Mouse (Mus musculus): Measurements from ENCODE around the gene Dcaf4. TPM values are rescaled to one million over a fixed set of nuclear protein-coding genes. Genes with fewer than 3 reads are reported as not detected.

The Dcaf4 gene
- total RNA-seq, 1 experiment = 49.8 TPM

DNA sequence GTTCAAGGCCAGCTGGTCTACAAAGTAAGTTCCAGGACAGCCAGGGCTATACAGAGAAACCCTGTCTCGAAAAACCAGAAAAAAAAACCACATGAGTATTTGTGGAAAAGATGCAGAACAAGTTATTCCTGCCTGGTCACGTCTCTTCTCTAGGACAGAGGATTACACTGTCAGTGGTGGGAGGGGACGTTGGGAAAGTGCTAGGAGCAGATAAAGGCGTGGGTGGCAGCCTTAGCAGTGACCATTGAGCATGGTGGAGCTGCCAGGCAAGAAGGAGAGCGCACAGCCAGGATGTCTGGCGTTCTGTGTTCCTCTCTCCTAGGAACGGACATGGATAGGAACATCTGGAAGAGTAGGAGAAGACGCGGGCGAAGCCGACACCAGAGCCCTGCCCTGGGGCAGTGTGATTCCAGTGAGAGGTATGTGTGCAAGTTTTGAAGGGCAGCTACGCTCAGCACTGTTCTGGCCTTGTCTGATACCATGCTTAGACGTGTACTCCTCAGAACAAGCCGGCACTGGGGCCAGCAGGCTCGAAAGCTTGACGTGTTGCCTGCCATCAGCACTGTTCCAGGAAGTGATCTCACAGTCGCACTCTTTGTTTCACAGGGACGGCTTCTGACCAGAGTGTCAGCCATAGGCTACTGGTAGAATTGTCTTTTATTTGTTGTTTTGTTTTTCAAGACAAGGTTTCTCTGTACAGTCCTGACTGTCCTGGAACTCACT is 5.7 kb downstream of the Dcaf4 start:
- Histone ChIP-seq H3K27ac (ENCODE audit: insufficient read depth, low read depth, low read length, poor library complexity, severe bottlenecking) (peak overlapping the region; percentile 4; the same call in 1 of the 2 replicates), H3K4me3 (ENCODE audit: insufficient read depth in 1 of 2, low read depth in 1 of 2, low read length in 2 of 2, poor library complexity in 1 of 2, severe bottlenecking in 1 of 2) (peak overlapping the region; percentile 14 to 22; a peak in 3 of 4 replicates), H3K36me3 (ENCODE audit: control insufficient read depth, insufficient read depth, low read length, poor library complexity, severe bottlenecking) (peaks cover 17% of the 10 kb centered on the region), H3K9me3 (ENCODE audit: control insufficient read depth, insufficient read depth, low read depth, low read length) (no peaks in the 10 kb centered on the region), H3K4me1 (ENCODE audit: control insufficient read depth in 2 of 2, insufficient read depth in 2 of 2, low read length in 2 of 2, poor library complexity in 1 of 2) (peaks cover 0 to 26% of the 10 kb centered on the region in 2 experiments; a peak in 3 of 4 replicates), H3K9ac (ENCODE audit: insufficient read depth, low read depth, low read length, poor library complexity, severe bottlenecking) (peak overlapping the region; percentile 57)
- DNase-seq (ENCODE audit: low read depth, low spot score) = no peak
- TF ChIP-seq CHD2 (IDR thresholded peaks at IDR 0.05; ENCODE audit: low read depth, low read length) = no peak
- TF ChIP-seq HCFC1 (IDR thresholded peaks at IDR 0.05; ENCODE audit: borderline replicate concordance, insufficient read depth, low read length) = no peak
- no peak for TF ChIP-seq ZNF384 (IDR thresholded peaks at IDR 0.05; ENCODE audit: low read depth, low read length)
- no peak for TF ChIP-seq ZC3H11A (IDR thresholded peaks at IDR 0.05; ENCODE audit: borderline replicate concordance, low read depth, low read length)
- no peak for TF ChIP-seq MAFK (IDR thresholded peaks at IDR 0.05; ENCODE audit: insufficient read depth, low read depth, low read length)
- in situ Hi-C loops (cut with MboI; ENCODE audit: low sequenced_read_pairs in 2 of 2, unreplicated experiment in 2 of 2) = no loop called here

DNA sequence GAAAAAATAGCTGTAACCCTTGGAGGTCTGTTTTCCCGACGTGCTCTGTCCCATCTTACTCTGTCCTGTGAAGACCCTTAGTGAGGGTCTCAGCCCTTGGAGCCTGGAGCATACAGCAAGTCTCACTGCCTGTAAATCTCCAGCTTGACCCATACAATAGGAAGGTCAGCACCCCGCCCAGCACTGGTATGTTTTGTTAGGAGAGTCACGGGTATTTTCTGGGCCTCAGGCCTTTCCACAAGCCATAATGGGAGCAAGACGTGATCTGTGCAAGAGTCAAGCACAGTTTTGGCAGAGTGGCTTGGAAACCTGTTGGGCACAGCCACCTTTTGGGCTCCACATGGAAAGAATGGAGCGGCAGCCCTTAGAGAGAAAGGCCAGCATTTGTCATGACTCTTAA is 7.5 kb downstream of the Dcaf4 start:
- 0 out of 4 replicates have a peak overlapping the region, but pooled peaks of 1 of the 2 experiments have one; percentile 13 for H3K4me3 ChIP-seq (ENCODE audit: insufficient read depth in 1 of 2, low read depth in 1 of 2, low read length in 2 of 2, poor library complexity in 1 of 2, severe bottlenecking in 1 of 2)
- H3K9ac ChIP-seq (ENCODE audit: insufficient read depth, low read depth, low read length, poor library complexity, severe bottlenecking) = peak overlapping the region; percentile 24; the same call in 1 of the 2 replicates
- in situ Hi-C loops (cut with MboI; ENCODE audit: low sequenced_read_pairs in 2 of 2, unreplicated experiment in 2 of 2) = no loop called here
- no peak for TF ChIP-seq MAFK (IDR thresholded peaks at IDR 0.05; ENCODE audit: insufficient read depth, low read depth, low read length)
- no peak for TF ChIP-seq ZC3H11A (IDR thresholded peaks at IDR 0.05; ENCODE audit: borderline replicate concordance, low read depth, low read length)
- no peak for TF ChIP-seq HCFC1 (IDR thresholded peaks at IDR 0.05; ENCODE audit: borderline replicate concordance, insufficient read depth, low read length)
- no peak for TF ChIP-seq ZNF384 (IDR thresholded peaks at IDR 0.05; ENCODE audit: low read depth, low read length)
- TF ChIP-seq CHD2 (IDR thresholded peaks at IDR 0.05; ENCODE audit: low read depth, low read length) = no peak
- peaks cover 0 to 21% of the 10 kb centered on the region in 2 experiments; a peak in 3 of 4 replicates for H3K4me1 ChIP-seq (ENCODE audit: control insufficient read depth in 2 of 2, insufficient read depth in 2 of 2, low read length in 2 of 2, poor library complexity in 1 of 2)
- DNase-seq (ENCODE audit: low read depth, low spot score) = no peak
- H3K27ac ChIP-seq (ENCODE audit: insufficient read depth, low read depth, low read length, poor library complexity, severe bottlenecking) = no peak overlapping the region
- H3K9me3 ChIP-seq (ENCODE audit: control insufficient read depth, insufficient read depth, low read depth, low read length) = no peaks in the 10 kb centered on the region
- peaks cover 30% of the 10 kb centered on the region for H3K36me3 ChIP-seq (ENCODE audit: control insufficient read depth, insufficient read depth, low read length, poor library complexity, severe bottlenecking)

- no peak for TF ChIP-seq CHD2 (IDR thresholded peaks at IDR 0.05; ENCODE audit: low read depth, low read length)
- TF ChIP-seq HCFC1 (IDR thresholded peaks at IDR 0.05; ENCODE audit: borderline replicate concordance, insufficient read depth, low read length) = no peak
- no peak for TF ChIP-seq ZNF384 (IDR thresholded peaks at IDR 0.05; ENCODE audit: low read depth, low read length)
- no peak for TF ChIP-seq ZC3H11A (IDR thresholded peaks at IDR 0.05; ENCODE audit: borderline replicate concordance, low read depth, low read length)
- TF ChIP-seq MAFK (IDR thresholded peaks at IDR 0.05; ENCODE audit: insufficient read depth, low read depth, low read length) = no peak
Measured at GRCm38 (mm10) chr12:83528665-83529064, 8.4 kb downstream of the Dcaf4 start.

DNA sequence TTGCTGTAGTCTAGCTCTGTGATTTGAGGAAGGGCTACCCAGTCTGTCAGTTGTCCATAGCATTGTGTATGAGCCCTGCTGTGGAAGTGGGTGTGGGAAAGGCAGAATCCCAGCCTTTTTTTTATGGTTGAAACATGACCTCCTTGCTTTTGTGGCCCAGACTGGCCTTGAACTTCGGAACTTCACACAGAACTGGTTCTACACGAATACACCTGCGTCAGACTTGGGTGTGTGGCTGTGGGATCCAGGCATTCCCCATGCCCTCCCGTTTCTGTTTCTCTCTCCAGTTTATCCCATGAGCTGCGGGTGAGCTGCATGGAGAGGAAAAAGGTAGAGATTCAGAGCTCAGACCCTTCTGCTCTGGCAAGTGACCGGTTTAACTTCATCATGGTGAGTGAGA is 11.7 kb downstream of the Dcaf4 start:
- H3K9ac ChIP-seq (ENCODE audit: insufficient read depth, low read depth, low read length, poor library complexity, severe bottlenecking) = no peak overlapping the region
- DNase-seq (ENCODE audit: low read depth, low spot score) = no peak
- no peak overlapping the region for H3K4me3 ChIP-seq (ENCODE audit: insufficient read depth in 1 of 2, low read depth in 1 of 2, low read length in 2 of 2, poor library complexity in 1 of 2, severe bottlenecking in 1 of 2)
- in situ Hi-C loops (cut with MboI; ENCODE audit: low sequenced_read_pairs in 2 of 2, unreplicated experiment in 2 of 2) = no loop called here
- H3K27ac ChIP-seq (ENCODE audit: insufficient read depth, low read depth, low read length, poor library complexity, severe bottlenecking) = no peak overlapping the region
- TF ChIP-seq HCFC1 (IDR thresholded peaks at IDR 0.05; ENCODE audit: borderline replicate concordance, insufficient read depth, low read length) = no peak
- no peak for TF ChIP-seq ZNF384 (IDR thresholded peaks at IDR 0.05; ENCODE audit: low read depth, low read length)
- TF ChIP-seq CHD2 (IDR thresholded peaks at IDR 0.05; ENCODE audit: low read depth, low read length) = no peak
- TF ChIP-seq MAFK (IDR thresholded peaks at IDR 0.05; ENCODE audit: insufficient read depth, low read depth, low read length) = no peak
- no peak for TF ChIP-seq ZC3H11A (IDR thresholded peaks at IDR 0.05; ENCODE audit: borderline replicate concordance, low read depth, low read length)
- H3K4me1 ChIP-seq (ENCODE audit: control insufficient read depth in 2 of 2, insufficient read depth in 2 of 2, low read length in 2 of 2, poor library complexity in 1 of 2) = peaks cover 0 to 9% of the 10 kb centered on the region in 2 experiments; a peak in 2 of 4 replicates
- peaks cover 55% of the 10 kb centered on the region for H3K36me3 ChIP-seq (ENCODE audit: control insufficient read depth, insufficient read depth, low read length, poor library complexity, severe bottlenecking)
- H3K9me3 ChIP-seq (ENCODE audit: control insufficient read depth, insufficient read depth, low read depth, low read length) = no peaks in the 10 kb centered on the region

More at GRCm38 (mm10) chr12:83528665-83529064, 8.4 kb downstream of the Dcaf4 start:
- Histone ChIP-seq H3K9me3 (ENCODE audit: control insufficient read depth, insufficient read depth, low read depth, low read length) (no peaks in the 10 kb centered on the region), H3K9ac (ENCODE audit: insufficient read depth, low read depth, low read length, poor library complexity, severe bottlenecking) (no peak overlapping the region), H3K4me1 (ENCODE audit: control insufficient read depth in 2 of 2, insufficient read depth in 2 of 2, low read length in 2 of 2, poor library complexity in 1 of 2) (peaks cover 0 to 17% of the 10 kb centered on the region in 2 experiments; a peak in 3 of 4 replicates), H3K4me3 (ENCODE audit: insufficient read depth in 1 of 2, low read depth in 1 of 2, low read length in 2 of 2, poor library complexity in 1 of 2, severe bottlenecking in 1 of 2) (no peak overlapping the region), H3K36me3 (ENCODE audit: control insufficient read depth, insufficient read depth, low read length, poor library complexity, severe bottlenecking) (peaks cover 36% of the 10 kb centered on the region), H3K27ac (ENCODE audit: insufficient read depth, low read depth, low read length, poor library complexity, severe bottlenecking) (no peak overlapping the region; the same call in 1 of the 2 replicates)
- in situ Hi-C loops (cut with MboI; ENCODE audit: low sequenced_read_pairs in 2 of 2, unreplicated experiment in 2 of 2) = no loop called here
- no peak for DNase-seq (ENCODE audit: low read depth, low spot score)
